Mouse (Mus musculus) frontal cortex, adult (tissue): Measurements from ENCODE around the gene Aipl1.
"Not testable (repeated sequence)": the region's sequence is repeated elsewhere in the genome, so short reads cannot be mapped to it uniquely, and the experiment has no call there.

ENCODE experiments used
- ATAC-seq: cut with Nextera tagmentation; 2 replicates; pipeline ENCODE4 v1.9.2; 2017; ENCODE audit warnings: mild to moderate bottlenecking, moderate library complexity, mixed read lengths; ENCODE audit not compliant: low TSS enrichment

The Aipl1 gene

DNA sequence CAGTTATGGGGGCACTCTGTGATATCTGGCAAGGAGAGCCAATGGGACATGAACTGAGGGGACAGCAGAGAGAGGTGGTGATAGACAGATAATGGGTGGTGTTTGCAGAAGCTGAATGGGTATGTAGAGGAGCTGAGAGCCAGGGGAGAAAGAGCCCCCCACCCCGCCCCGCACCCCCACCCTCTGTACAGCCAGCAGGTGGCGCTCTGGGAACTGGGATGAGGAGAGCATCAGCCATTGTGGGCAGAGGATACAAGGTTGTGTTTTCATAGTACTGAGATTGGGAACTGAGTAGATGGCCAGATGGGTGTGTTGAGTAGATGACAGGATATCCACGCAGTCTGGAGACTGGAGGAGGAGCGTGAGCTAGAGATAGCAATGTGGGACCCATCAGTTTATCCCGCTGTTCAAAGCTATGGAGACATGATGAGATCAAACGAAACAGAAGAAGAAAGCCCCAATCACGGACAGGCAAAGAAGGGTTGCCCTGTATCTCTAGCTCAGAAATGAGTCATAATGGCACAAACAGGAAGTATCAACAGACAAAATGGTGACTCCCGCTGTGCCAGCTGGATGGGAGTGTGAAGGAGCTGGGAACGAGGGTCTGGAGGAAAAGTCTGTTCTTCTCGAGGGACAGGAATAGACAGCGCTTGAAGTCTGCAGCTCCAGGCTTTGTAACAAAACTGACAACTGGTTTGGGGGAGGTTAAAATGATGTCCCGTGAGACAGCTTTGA lies 20.6 kb downstream of the Aipl1 start:
- no peak for ATAC-seq

GRCm38 (mm10) chr11:72014674-72015073 lies 22.6 kb downstream of the Aipl1 start:
- no peak for ATAC-seq

DNA sequence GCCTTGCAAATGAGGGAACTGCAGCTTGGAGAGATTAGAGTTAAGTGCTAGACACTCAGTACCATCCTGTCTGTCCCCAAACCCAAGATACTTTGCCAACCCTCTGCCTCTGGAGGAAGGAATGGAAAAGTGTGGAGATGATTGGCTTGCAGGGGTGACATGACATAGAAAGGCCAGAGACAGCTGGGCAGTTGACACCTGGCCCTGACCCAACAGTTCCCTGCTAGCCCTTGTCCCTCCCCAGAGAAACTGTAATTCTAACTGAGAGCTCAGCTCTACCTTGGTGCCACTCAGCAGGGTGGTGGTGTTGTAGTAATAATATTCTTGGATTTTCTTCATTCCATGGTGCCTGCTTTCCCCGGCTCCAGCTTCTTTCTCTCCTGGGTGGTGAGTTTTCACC lies 25.4 kb downstream of the Aipl1 start:
- ATAC-seq, result no peak

- peak; percentile 57; the same call in 1 of the 2 replicates for ATAC-seq
These were observed 26.2 kb downstream of the Aipl1 start for GRCm38 (mm10) chr11:72010940-72011722.

- ATAC-seq, result no peak
These were observed 26.9 kb downstream of the Aipl1 start for GRCm38 (mm10) chr11:72010367-72010766.

DNA sequence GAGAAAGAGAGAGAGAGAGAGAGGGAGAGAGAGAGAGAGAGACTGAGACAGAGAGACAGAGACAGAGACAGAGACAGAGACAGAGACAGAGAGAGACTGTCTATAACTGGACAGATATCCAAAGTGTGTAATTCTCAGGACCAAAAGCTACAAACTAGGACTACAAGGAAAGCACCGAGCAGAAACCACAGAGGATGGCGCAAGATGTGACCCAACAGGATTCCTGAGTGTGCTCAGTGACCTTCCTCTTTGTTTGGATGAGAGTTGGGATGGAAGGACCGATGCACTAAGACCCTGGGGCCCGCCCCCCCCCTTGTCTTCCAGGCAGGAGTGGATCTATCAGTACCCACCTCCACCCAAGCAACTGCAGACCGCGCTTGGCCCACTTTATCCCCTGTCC lies 31.8 kb downstream of the Aipl1 start:
- ATAC-seq, result no peak

GRCm38 (mm10) chr11:72003171-72003570 lies 34.1 kb downstream of the Aipl1 start:
- ATAC-seq, result no peak

- ATAC-seq, result no peak
These were observed 35.0 kb downstream of the Aipl1 start for GRCm38 (mm10) chr11:72002138-72002853.

DNA sequence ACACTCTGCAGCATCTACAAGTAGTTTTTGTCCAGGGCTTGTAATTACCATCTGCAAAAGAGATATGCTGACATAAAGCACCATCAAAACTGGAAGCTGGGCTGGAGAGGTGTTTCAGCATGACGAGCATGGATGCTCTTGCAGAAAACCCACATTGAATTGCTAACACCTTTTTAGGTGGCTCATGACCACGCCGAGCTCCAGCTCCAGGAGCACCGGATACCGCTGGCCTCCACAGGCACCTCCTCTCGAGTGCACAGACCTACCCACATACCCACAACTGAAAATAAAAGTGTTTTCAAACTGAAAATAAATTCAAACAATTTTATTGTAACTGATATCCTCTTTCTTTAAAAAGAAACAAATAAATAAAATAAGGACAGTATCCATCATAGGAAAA lies 37.1 kb downstream of the Aipl1 start:
- no peak for ATAC-seq

DNA sequence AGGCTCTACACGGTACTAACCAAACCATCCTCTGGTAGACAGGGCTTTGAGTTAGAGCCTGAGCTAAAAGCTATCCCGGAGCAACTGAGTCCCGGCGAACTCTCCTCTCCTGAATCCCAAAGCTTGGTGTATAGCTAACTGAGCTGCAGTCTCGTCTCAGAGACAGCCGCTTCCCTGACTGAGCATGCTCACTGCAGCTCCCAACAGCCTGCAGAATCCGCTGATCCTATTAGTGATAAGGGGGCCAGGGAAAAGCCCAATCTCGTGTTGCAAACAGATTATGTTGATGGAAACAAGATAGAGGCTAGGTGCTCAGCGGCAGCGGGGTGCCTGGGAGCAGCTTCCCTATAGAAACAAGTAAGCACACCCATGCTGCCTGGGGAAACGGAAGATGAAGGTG lies 40.5 kb downstream of the Aipl1 start:
- ATAC-seq, result no peak

- ATAC-seq, result peak; percentile 72
These were observed 41.3 kb downstream of the Aipl1 start for GRCm38 (mm10) chr11:71995968-71996511.

GRCm38 (mm10) chr11:71992438-71992837 lies 44.9 kb downstream of the Aipl1 start:
- no peak for ATAC-seq

DNA sequence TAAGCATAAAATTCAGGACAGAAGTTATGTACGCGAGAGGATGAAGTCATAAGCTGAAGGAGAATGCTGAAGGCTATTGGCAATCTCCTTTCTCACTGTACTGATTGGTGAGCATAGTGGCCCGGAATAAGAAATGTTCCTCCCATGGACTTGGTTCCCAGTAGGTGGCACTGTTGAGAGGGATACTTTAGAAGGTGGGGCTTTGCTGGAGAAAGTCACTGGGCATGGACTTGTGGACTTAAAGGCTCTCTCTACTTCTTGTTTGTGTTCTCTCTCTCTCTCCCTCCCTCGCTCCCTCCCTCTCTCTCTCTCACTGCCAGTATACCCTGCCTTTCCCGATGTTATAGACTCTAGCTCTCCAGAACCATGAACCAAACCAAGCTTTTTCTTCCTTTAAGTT lies 45.8 kb downstream of the Aipl1 start:
- peak; percentile 72; the same call in 1 of the 2 replicates for ATAC-seq

- ATAC-seq, result not testable (repeated sequence)
These were observed 47.9 kb downstream of the Aipl1 start for GRCm38 (mm10) chr11:71989407-71989806.

DNA sequence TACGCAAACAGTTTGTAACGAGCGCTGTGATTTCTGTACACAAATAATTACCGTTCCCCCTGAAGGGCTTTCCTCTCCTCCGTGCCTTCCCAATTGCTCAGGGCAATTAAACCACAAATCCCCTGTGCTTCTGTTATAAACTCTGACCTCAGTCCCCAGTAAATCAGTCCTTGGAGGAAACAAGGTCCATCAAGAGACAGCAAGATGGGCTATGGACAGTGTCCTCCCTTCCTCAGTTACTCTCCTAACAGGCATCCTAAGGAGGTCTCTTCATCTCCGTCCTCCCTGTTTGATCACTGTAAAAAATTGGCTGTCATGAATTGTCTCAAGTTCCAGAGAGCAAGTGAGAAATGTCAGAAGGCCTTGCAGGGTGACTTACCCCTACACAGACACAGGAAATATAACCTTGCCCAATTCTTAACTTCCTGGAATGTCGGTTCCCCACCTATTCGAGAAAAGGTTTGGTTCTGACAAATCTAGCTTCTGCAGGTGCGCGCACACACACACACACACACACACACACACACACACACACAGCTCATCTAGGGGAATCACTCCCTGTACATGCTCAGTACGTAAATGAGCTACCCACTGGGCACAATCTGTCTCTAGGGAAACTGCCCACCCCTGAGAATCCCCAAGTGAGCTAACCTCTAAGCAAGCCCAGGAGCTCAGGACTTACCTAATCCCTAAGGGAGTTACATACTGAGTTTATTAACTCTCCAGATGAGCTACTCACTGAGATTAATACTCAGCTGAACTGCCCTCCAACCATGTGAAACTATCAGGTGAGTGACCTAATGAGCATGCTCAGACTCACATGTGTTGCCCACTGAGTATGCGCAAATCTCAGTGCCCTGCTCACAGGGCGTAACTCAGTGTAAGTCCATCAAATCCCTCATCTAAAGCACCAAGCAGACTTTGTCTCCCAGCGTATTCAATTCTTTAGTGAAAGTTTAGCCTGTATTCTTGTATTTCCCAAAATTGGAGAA lies 49.9 kb downstream of the Aipl1 start:
- ATAC-seq, result no peak

GRCm38 (mm10) chr11:71985783-71986182 lies 51.5 kb downstream of the Aipl1 start:
- ATAC-seq, result no peak; the same call in 1 of the 2 replicates

DNA sequence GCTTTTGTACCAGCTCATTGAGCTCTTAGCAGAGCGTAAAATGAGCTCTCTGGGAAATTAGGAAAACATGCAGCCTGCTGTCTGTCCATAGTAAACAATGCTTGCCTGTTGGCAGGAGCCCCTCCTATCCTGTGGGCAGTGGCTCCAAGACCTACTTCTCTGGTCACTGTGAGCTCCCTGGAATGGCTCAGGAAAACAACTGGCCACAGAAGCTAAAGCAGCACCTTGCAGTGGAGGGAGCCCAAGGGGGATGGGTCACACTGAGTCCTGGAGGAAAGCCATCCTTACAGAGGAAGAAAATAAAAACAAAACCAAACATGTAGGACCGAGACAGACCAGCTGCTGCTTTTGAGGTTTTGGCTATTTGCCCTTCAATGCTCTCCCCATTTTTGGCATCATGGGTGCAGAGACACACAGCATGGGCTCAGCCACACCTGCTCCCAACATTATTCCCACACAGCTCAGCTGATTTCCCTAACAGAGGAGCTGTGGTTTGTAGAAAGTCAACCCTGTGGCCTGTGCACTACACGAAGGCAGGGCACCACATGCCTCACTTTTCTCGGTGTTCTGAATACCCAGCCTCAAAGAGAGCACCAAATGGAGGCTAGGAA lies 52.1 kb downstream of the Aipl1 start:
- ATAC-seq, result no peak

GRCm38 (mm10) chr11:71984093-71984492 lies 53.2 kb downstream of the Aipl1 start:
- ATAC-seq, result no peak
